Mouse (Mus musculus): ENCODE results near the gene Lce6a.

DNA sequence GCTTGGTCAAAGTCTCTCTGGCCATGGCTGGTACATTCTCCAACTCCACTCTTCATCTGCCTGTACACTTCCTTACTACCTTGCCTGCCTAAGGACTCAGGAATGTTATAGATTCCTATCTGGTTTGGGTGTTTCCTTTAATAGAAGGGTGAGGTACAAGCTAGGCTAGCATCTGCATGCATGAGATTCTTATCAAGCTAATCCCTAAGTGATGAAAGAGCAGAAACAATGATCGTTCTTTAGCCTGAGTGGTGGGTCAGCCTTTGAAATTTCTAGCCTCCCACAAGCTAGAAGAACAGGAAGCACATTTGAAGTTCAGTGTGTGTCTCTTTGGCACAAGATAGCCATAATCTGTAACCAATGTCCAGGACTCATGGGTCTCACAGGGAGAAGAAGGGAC lies 11.7 kb downstream of the Lce6a start:
- TF ChIP-seq GATA1 (IDR thresholded peaks at IDR 0.05; ENCODE audit: low read depth, low read length): no peak
- no peak for TF ChIP-seq EP300 (IDR thresholded peaks at IDR 0.05; ENCODE audit: low read depth in 1 of 2, low read length in 2 of 2)
- TF ChIP-seq CTCF (IDR thresholded peaks at IDR 0.05 in 2 of 3, conservative IDR thresholded peaks at IDR 0.05 in 1 of 3; ENCODE audit: control insufficient read depth in 1 of 3, insufficient read depth in 1 of 3, low read depth in 2 of 3, low read length in 3 of 3, poor library complexity in 1 of 3, severe bottlenecking in 1 of 3): no peak
- no peak for TF ChIP-seq POLR2A (IDR thresholded peaks at IDR 0.05; ENCODE audit: control insufficient read depth in 1 of 2, insufficient read depth in 1 of 2, low read depth in 1 of 2, low read length in 2 of 2, poor library complexity in 1 of 2)
- no peak for TF ChIP-seq ZKSCAN1 (IDR thresholded peaks at IDR 0.05; ENCODE audit: low read depth, low read length)
- no peak for TF ChIP-seq TBP (IDR thresholded peaks at IDR 0.05; ENCODE audit: low read depth, low read length)
- no peak for TF ChIP-seq MAX (IDR thresholded peaks at IDR 0.05; ENCODE audit: low read length)
- no peak for TF ChIP-seq ZC3H11A (IDR thresholded peaks at IDR 0.05; ENCODE audit: low read depth, low read length)
- no peak for TF ChIP-seq GABPA (IDR thresholded peaks at IDR 0.05; ENCODE audit: low read depth, low read length)
- TF ChIP-seq MAZ (IDR thresholded peaks at IDR 0.05; ENCODE audit: low read depth, low read length): no peak
- no peak for TF ChIP-seq MAFK (IDR thresholded peaks at IDR 0.05; ENCODE audit: borderline replicate concordance, low read depth, low read length)
- TF ChIP-seq ZMIZ1 (IDR thresholded peaks at IDR 0.05; ENCODE audit: low read depth, low read length): no peak
- TF ChIP-seq TCF12 (IDR thresholded peaks at IDR 0.05; ENCODE audit: low read depth, low read length): no peak

Measured in MEL (cell line).